Mouse (Mus musculus): ENCODE measurements around the gene Cdh8. TPM values are rescaled to one million over a fixed set of nuclear protein-coding genes. Genes with fewer than 3 reads are reported as not detected.

Cdh8 gene
- polyA plus RNA-seq, 1 experiment: not detected

GRCm38 (mm10) chr8:99304184-99304583, 112.1 kb downstream of the Cdh8 start:
- H3K36me3 ChIP-seq (replicated peaks; ENCODE audit: low read length): no peaks in the 10 kb centered on the region
- no peaks in the 10 kb centered on the region for H3K9me3 ChIP-seq
- no peak overlapping the region for H3K4me3 ChIP-seq (replicated peaks)
- no peaks in the 10 kb centered on the region for H3K27me3 ChIP-seq (replicated peaks)
- TF ChIP-seq FLI1 (IDR thresholded peaks at IDR 0.05; ENCODE audit: low read length) (no peak), GATA1 (IDR thresholded peaks at IDR 0.05; ENCODE audit: borderline replicate concordance, low read length) (no peak)
- no peaks in the 10 kb centered on the region for H3K4me1 ChIP-seq

DNA sequence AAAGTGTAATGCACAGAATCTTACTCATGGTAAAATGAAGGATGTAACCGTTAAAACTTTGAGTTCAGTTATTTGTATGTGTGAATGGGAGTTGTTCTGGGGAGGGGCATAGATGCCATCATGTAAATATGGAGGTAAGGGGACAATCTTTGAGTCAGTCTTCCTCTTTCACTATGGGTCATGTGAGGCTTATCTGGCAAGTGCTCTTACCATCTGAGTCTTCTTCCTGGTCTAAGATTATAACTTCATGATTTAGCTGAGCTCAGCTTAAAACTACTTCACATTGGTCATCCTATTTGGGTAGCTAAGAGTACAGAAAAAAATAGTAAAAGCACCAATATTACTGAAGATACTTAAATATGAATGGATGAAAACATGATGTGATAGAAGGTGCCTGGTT, 126.1 kb downstream of the Cdh8 start:
- Histone ChIP-seq H3K27me3 (replicated peaks) (no peaks in the 10 kb centered on the region), H3K4me3 (replicated peaks) (no peak overlapping the region), H3K4me1 (no peaks in the 10 kb centered on the region), H3K9me3 (no peaks in the 10 kb centered on the region), H3K36me3 (replicated peaks; ENCODE audit: low read length) (no peaks in the 10 kb centered on the region)
- TF ChIP-seq FLI1 (IDR thresholded peaks at IDR 0.05; ENCODE audit: low read length) (no peak), GATA1 (IDR thresholded peaks at IDR 0.05; ENCODE audit: borderline replicate concordance, low read length) (no peak)

- TF ChIP-seq FLI1 (IDR thresholded peaks at IDR 0.05; ENCODE audit: low read length): no peak
- no peak for TF ChIP-seq GATA1 (IDR thresholded peaks at IDR 0.05; ENCODE audit: borderline replicate concordance, low read length)
- Histone ChIP-seq H3K4me3 (replicated peaks) (no peak overlapping the region), H3K27me3 (replicated peaks) (no peaks in the 10 kb centered on the region), H3K36me3 (replicated peaks; ENCODE audit: low read length) (no peaks in the 10 kb centered on the region), H3K9me3 (no peaks in the 10 kb centered on the region), H3K4me1 (no peaks in the 10 kb centered on the region)
These were observed 131.2 kb downstream of the Cdh8 start for GRCm38 (mm10) chr8:99285103-99285502.

- Histone ChIP-seq H3K27me3 (replicated peaks) (no peaks in the 10 kb centered on the region), H3K9me3 (no peaks in the 10 kb centered on the region), H3K4me1 (no peaks in the 10 kb centered on the region), H3K4me3 (replicated peaks) (no peak overlapping the region), H3K36me3 (replicated peaks; ENCODE audit: low read length) (no peaks in the 10 kb centered on the region)
- TF ChIP-seq GATA1 (IDR thresholded peaks at IDR 0.05; ENCODE audit: borderline replicate concordance, low read length) (no peak), FLI1 (IDR thresholded peaks at IDR 0.05; ENCODE audit: low read length) (no peak)
These were observed 135.9 kb downstream of the Cdh8 start for GRCm38 (mm10) chr8:99280375-99280774.

GRCm38 (mm10) chr8:99267133-99267532, 149.1 kb downstream of the Cdh8 start:
- no peaks in the 10 kb centered on the region for H3K4me1 ChIP-seq
- H3K36me3 ChIP-seq (replicated peaks; ENCODE audit: low read length): no peaks in the 10 kb centered on the region
- no peak for TF ChIP-seq FLI1 (IDR thresholded peaks at IDR 0.05; ENCODE audit: low read length)
- no peak for TF ChIP-seq GATA1 (IDR thresholded peaks at IDR 0.05; ENCODE audit: borderline replicate concordance, low read length)
- H3K4me3 ChIP-seq (replicated peaks): no peak overlapping the region
- H3K9me3 ChIP-seq: no peaks in the 10 kb centered on the region
- no peaks in the 10 kb centered on the region for H3K27me3 ChIP-seq (replicated peaks)

DNA sequence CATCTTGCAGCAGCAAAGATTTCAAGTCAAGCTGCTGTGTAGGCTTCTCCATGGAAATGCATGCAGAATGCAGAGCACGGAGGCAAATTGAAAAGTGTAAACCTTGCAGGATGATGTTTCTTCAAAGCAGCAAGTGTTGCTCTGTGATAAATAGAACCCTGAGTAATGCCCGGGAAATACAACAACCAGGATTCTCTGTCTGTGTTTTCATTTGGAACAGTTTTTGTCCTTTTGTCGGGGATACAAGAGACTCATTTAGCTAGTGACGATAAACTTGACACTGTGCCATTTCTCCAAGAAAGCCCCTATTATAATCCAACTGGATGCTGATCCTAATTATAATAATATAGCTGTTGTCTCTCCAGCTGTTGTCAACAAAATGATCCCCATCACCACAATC, 181.9 kb downstream of the Cdh8 start:
- Histone ChIP-seq H3K36me3 (replicated peaks; ENCODE audit: low read length) (no peaks in the 10 kb centered on the region), H3K9me3 (no peaks in the 10 kb centered on the region), H3K27me3 (replicated peaks) (no peaks in the 10 kb centered on the region), H3K4me1 (no peaks in the 10 kb centered on the region), H3K4me3 (replicated peaks) (no peak overlapping the region)
- TF ChIP-seq GATA1 (IDR thresholded peaks at IDR 0.05; ENCODE audit: borderline replicate concordance, low read length): no peak
- no peak for TF ChIP-seq FLI1 (IDR thresholded peaks at IDR 0.05; ENCODE audit: low read length)

DNA sequence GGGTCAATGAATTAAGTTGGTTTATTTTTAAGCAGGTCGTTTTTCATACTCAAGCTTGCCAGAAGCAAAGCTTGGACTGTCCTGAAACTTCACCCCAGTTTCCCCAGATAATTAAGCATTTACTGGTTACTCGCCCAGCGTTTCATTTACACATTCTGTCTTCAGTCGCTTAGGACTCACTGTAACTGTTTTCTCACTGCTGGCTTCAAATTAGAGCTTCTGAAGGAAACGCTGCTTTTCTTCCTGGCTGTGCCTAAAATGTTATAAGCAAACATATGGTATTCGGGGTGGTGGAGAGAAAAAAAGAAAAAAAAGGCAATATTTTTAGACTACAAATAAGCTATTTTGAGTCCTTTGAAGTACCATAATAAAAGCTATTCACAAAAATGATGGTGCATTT, 192.6 kb downstream of the Cdh8 start:
- H3K27me3 ChIP-seq (replicated peaks): no peaks in the 10 kb centered on the region
- no peak overlapping the region for H3K4me3 ChIP-seq (replicated peaks)
- no peaks in the 10 kb centered on the region for H3K36me3 ChIP-seq (replicated peaks; ENCODE audit: low read length)
- H3K4me1 ChIP-seq: no peaks in the 10 kb centered on the region
- TF ChIP-seq GATA1 (IDR thresholded peaks at IDR 0.05; ENCODE audit: borderline replicate concordance, low read length) (no peak), FLI1 (IDR thresholded peaks at IDR 0.05; ENCODE audit: low read length) (no peak)
- H3K9me3 ChIP-seq: no peaks in the 10 kb centered on the region

- Histone ChIP-seq H3K4me1 (no peaks in the 10 kb centered on the region), H3K4me3 (replicated peaks) (no peak overlapping the region), H3K36me3 (replicated peaks; ENCODE audit: low read length) (no peaks in the 10 kb centered on the region), H3K9me3 (no peaks in the 10 kb centered on the region), H3K27me3 (replicated peaks) (no peaks in the 10 kb centered on the region)
- TF ChIP-seq FLI1 (IDR thresholded peaks at IDR 0.05; ENCODE audit: low read length) (no peak), GATA1 (IDR thresholded peaks at IDR 0.05; ENCODE audit: borderline replicate concordance, low read length) (no peak)
These were observed 211.1 kb downstream of the Cdh8 start for GRCm38 (mm10) chr8:99205194-99205593.

DNA sequence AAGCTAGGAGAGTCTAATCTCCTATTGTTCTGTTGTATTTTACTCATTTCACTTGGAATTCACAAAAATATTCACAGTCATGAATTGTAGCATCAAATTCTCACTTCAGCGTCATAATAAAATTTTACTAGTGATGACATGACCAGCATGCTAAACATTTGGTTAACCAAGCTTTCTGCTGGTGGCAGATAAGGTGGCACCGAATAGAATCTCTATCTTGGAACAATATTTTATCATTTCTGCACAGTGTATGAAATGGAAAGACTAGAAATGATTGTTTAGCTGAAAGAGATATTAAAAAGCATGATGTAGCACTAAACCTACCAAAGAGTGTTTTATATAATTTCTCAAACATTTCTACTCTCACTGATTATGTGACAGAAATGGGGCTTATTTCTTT, 225.6 kb downstream of the Cdh8 start:
- Histone ChIP-seq H3K9me3 (0 out of 2 replicates have a peak, but pooled peaks cover 2% of the 10 kb centered on the region), H3K36me3 (replicated peaks; ENCODE audit: low read length) (no peaks in the 10 kb centered on the region), H3K4me1 (no peaks in the 10 kb centered on the region), H3K27me3 (replicated peaks) (no peaks in the 10 kb centered on the region), H3K4me3 (replicated peaks) (no peak overlapping the region)
- TF ChIP-seq GATA1 (IDR thresholded peaks at IDR 0.05; ENCODE audit: borderline replicate concordance, low read length): no peak
- no peak for TF ChIP-seq FLI1 (IDR thresholded peaks at IDR 0.05; ENCODE audit: low read length)

GRCm38 (mm10) chr8:99186879-99187278, 229.4 kb downstream of the Cdh8 start:
- H3K4me1 ChIP-seq: no peaks in the 10 kb centered on the region
- H3K9me3 ChIP-seq: no peaks in the 10 kb centered on the region
- no peak for TF ChIP-seq FLI1 (IDR thresholded peaks at IDR 0.05; ENCODE audit: low read length)
- no peak for TF ChIP-seq GATA1 (IDR thresholded peaks at IDR 0.05; ENCODE audit: borderline replicate concordance, low read length)
- H3K36me3 ChIP-seq (replicated peaks; ENCODE audit: low read length): no peaks in the 10 kb centered on the region
- no peak overlapping the region for H3K4me3 ChIP-seq (replicated peaks)
- no peaks in the 10 kb centered on the region for H3K27me3 ChIP-seq (replicated peaks)

DNA sequence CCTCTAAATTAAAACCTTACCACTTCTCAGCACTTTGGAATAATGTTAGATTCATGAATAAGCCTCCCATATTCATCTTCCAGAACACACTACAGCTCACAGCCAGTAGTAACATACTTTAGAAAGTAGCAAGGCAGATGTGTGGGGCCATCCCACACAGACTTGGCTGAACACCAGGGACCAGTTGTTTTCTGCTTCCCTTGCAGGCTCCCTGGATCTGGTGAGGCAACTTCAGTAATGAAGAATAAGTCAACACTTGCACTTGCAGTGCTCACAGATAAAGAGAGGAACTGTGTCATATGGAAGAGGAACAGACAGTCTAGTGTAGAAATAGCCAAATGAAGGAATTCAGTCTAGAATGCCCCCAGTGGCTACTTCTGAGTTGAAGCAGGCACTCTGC, 232.1 kb downstream of the Cdh8 start:
- H3K4me3 ChIP-seq (replicated peaks): no peak overlapping the region
- no peaks in the 10 kb centered on the region for H3K9me3 ChIP-seq
- no peaks in the 10 kb centered on the region for H3K27me3 ChIP-seq (replicated peaks)
- no peaks in the 10 kb centered on the region for H3K4me1 ChIP-seq
- no peaks in the 10 kb centered on the region for H3K36me3 ChIP-seq (replicated peaks; ENCODE audit: low read length)
- no peak for TF ChIP-seq GATA1 (IDR thresholded peaks at IDR 0.05; ENCODE audit: borderline replicate concordance, low read length)

Measured in megakaryocyte, embryonic 14.5 days (primary cell).